Mouse (Mus musculus) stomach, postnatal 0 days (tissue): ENCODE data around the gene Dgcr2. TPM values are rescaled to one million over a fixed set of nuclear protein-coding genes. Genes with fewer than 3 reads are reported as not detected.

Experiments used
- ATAC-seq: fragments of 200-750 bp; cut with Nextera tagmentation; 2 replicates; pipeline ENCODE4 v1.8.0; 2017; ENCODE audit not compliant: low FRiP score, low TSS enrichment
- DNase-seq: peaks from one replicate; pipeline ENCODE4 v3.0.0-alpha.2; 2016; ENCODE audit warnings: low spot score
- H3K27ac ChIP-seq: fragments of 300-500 bp; sonication (generic); replicated peaks from 2 replicates; pipeline ENCODE4 v1.5.1; 2014; ENCODE audit warnings: mild to moderate bottlenecking, control low read depth
- H3K27me3 ChIP-seq: fragments of 300-500 bp; sonication (generic); 2 replicates; pipeline ENCODE4 v1.6.1; 2014; ENCODE audit warnings: low read length; ENCODE audit not compliant: control insufficient read depth, insufficient read depth
- H3K36me3 ChIP-seq: fragments of 300-500 bp; sonication (generic); 2 replicates; pipeline ENCODE4 v1.6.1; 2014; ENCODE audit warnings: low read length, mixed read lengths; ENCODE audit not compliant: control insufficient read depth, insufficient read depth
- H3K4me1 ChIP-seq: fragments of 300-500 bp; sonication (generic); replicated peaks from 2 replicates; pipeline ENCODE4 v1.6.1; 2014; ENCODE audit warnings: antibody characterized with exemption; ENCODE audit not compliant: control insufficient read depth, insufficient read depth
- H3K4me2 ChIP-seq: fragments of 300-500 bp; sonication (generic); replicated peaks from 2 replicates; pipeline ENCODE4 v1.6.1; 2014; ENCODE audit warnings: low read depth, mild to moderate bottlenecking, control low read depth, moderate library complexity
- H3K4me3 ChIP-seq: fragments of 300-500 bp; sonication (generic); 2 replicates; pipeline ENCODE4 v1.5.1; 2014; ENCODE audit warnings: low read depth, low read length, control low read depth
- H3K9ac ChIP-seq: fragments of 300-500 bp; sonication (generic); 2 replicates; pipeline ENCODE4 v1.6.1; 2014; ENCODE audit warnings: mild to moderate bottlenecking, low read length, control low read depth, mixed read lengths
- H3K9me3 ChIP-seq: fragments of 300-500 bp; sonication (generic); 2 replicates; pipeline ENCODE4 v1.6.1; 2016; ENCODE audit warnings: low read length; ENCODE audit not compliant: control insufficient read depth
- CTCF ChIP-seq: IDR thresholded peaks from 2 replicates; pipeline ENCODE4 v1.5.1; 2016; ENCODE audit warnings: antibody characterized with exemption, low read depth, mild to moderate bottlenecking, moderate library complexity
- EP300 ChIP-seq: optimal IDR thresholded peaks from 2 replicates; pipeline ENCODE3; 2016; ENCODE audit warnings: antibody characterized with exemption
- WGBS: fragments of 180-500 bp; shearing (Covaris S2); extraction: QIAGEN DNeasy Blood & Tissue Kit; methylation state at CpG from one replicate; pipeline ENCODE4 v1.1.7; 2014; 5-methylcytosine and 5-hydroxymethylcytosine counted together
- polyA plus RNA-seq: library from polyadenylated mRNA; unstranded; fragments of >200 nt; fragmentation: Nextera tagmentation; extraction: Ambion mirVana; gene quantifications from 2 replicates; pipeline ENCODE4 v1.2.1, GENCODE M21; 2015

The Dgcr2 gene
- polyA plus RNA-seq, 1 experiment from 2014 or later: 38.8 TPM

DNA sequence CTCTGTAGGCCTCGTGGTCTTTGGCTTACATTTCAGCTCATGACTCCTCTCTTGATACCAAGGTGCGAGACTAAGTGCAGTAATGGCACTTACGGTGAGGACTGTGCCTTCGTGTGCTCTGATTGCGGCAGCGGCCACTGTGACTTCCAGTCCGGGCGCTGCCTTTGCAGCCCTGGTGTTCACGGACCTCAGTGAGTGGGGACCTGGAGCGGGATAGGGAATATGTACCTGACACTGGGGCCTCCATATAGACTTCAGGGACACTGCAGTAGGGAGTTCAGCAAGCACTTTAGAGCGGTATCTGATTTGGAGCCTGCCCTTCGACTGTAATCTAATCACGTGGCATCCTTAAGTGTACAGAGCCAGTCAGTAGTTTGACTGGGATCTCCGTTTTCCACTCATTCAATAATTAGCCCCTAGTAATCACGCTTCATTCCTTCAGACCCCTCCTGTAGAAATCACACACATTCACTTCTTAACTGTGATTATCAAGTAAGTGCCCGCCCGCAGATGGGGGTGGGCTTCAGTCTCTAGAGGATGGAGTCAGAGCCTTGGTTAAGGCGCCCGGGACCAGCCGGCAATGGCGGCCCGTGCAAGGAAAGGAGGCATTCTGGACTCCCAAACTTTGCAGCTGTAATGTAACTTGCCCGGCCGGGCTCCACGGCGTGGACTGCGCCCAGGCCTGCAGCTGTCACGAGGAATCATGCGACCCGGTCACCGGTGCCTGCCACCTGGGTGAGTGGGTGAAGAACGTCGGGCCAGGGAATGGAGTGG, 94.5 kb downstream of the Dgcr2 start:
- DNase-seq: no peak
- TF ChIP-seq EP300 (no peak), CTCF (no peak)
- Histone ChIP-seq H3K36me3 (peaks cover 4% of the 10 kb centered on the region; the same call in 1 of the 2 replicates), H3K27ac (no peak overlapping the region), H3K4me1 (peaks cover 12% of the 10 kb centered on the region), H3K9me3 (no peaks in the 10 kb centered on the region), H3K4me3 (peak overlapping the region; percentile 27), H3K4me2 (peak overlapping the region; percentile 50), H3K27me3 (no peaks in the 10 kb centered on the region; the same call in 1 of the 2 replicates), H3K9ac (peak overlapping the region; percentile 13; the same call in 1 of the 2 replicates)
- ATAC-seq: no peak; the same call in 1 of the 2 replicates
- WGBS: 52% methylated on average over 33 of the region's 33 CpGs

DNA sequence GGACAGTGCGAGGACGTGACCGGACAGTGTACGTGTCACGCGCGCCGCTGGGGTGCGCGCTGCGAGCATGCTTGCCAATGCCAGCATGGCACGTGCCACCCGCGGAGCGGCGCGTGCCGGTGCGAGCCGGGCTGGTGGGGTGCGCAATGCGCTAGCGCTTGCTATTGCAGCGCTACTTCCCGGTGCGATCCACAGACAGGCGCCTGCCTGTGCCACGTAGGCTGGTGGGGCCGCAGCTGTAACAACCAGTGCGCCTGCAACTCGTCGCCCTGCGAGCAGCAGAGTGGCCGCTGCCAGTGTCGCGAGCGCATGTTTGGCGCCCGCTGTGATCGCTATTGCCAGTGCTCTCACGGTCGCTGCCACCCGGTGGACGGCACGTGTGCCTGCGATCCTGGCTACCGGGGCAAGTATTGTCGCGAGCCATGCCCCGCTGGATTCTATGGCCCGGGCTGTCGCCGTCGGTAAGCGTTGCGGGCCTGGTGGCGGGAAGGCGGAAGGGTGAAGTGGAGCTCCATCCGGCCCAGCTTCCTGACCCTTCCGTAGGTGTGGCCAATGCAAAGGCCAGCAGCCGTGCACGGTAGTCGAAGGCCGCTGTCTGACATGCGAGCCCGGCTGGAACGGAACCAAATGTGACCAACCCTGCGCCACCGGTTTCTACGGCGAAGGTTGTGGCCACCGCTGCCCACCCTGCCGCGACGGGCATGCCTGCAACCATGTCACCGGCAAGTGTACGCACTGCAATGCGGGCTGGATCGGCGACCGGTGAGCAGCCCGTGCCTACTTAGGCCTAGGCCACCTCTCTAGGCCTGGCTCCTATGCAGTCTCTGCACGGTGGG, 95.3 kb downstream of the Dgcr2 start:
- TF ChIP-seq EP300 (no peak), CTCF (peak; percentile 31; the same call in 1 of the 2 replicates)
- peak; percentile 67 for DNase-seq
- Histone ChIP-seq H3K9ac (no peak overlapping the region), H3K4me3 (peak overlapping the region; percentile 19; the same call in 1 of the 2 replicates), H3K4me1 (peaks cover 14% of the 10 kb centered on the region), H3K27me3 (no peaks in the 10 kb centered on the region; the same call in 1 of the 2 replicates), H3K36me3 (peaks cover 2% of the 10 kb centered on the region; the same call in 1 of the 2 replicates), H3K4me2 (peak overlapping the region; percentile 44), H3K27ac (no peak overlapping the region), H3K9me3 (no peaks in the 10 kb centered on the region)
- peak; percentile 35; the same call in 1 of the 2 replicates for ATAC-seq
- 30% methylated on average over 83 of the region's 83 CpGs for WGBS

DNA sequence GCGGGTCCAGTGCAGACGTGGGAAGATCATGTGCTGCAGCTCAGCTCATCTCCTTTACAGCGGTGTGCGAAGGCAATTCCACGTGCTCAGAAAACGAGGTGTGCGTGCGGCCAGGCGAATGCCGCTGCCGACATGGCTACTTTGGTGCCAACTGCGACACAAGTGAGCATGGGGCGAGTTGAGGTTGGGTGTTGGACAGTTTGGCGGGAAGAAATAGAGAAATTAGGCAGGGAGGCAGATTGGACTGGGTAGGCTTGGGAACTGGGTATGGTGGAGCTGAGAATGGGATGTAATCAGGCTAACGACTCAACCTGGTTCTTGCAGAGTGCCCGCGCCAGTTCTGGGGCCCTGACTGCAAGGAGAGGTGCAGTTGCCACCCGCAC, 95.9 kb downstream of the Dgcr2 start:
- DNase-seq (no peak), ATAC-seq (no peak)
- Histone ChIP-seq H3K4me2 (peak overlapping the region; percentile 44), H3K4me3 (peak overlapping the region; percentile 19; the same call in 1 of the 2 replicates), H3K27ac (no peak overlapping the region), H3K4me1 (peaks cover 14% of the 10 kb centered on the region), H3K9ac (no peak overlapping the region), H3K36me3 (no peaks in the 10 kb centered on the region), H3K27me3 (peaks cover 3% of the 10 kb centered on the region; the same call in 1 of the 2 replicates), H3K9me3 (no peaks in the 10 kb centered on the region)
- no peak for TF ChIP-seq CTCF
- TF ChIP-seq EP300: no peak
- WGBS: 45% methylated on average over 18 of the region's 18 CpGs

DNA sequence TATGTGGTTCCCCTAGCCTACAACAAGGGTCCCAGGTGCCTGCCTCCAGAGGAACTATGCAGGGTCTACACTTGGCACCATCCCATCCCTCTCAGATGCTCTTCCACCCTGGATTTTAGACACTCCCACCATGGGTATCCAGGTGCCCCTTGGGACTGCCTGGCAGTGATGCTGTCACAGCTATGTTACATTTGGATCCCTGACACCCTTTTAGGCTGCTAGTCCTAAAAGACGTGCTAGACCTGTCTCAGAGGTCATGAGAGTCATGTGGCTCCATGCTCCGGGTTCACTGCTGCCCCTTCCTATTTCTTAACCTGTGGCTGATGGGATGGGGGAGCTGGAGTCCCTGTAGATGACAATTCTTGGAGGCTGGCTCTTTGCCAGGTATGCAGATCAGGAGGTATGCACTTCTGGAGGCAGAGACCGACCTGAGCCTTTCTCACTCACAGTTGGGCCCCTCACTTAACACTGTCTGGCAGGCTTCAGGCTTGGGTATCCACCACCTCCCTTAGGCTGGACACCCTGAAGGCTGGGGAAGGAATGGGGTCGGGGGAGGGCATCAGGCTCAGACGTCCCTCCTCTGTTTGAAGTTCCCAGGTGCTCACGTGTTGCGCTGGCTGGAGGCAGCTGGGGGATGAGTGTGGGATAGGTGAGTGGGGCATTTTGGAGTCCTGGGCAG, 96.4 kb downstream of the Dgcr2 start:
- ATAC-seq: no peak
- Histone ChIP-seq H3K27ac (no peak overlapping the region), H3K36me3 (no peaks in the 10 kb centered on the region), H3K9ac (no peak overlapping the region), H3K4me1 (peaks cover 11% of the 10 kb centered on the region), H3K27me3 (peaks cover 3% of the 10 kb centered on the region; the same call in 1 of the 2 replicates), H3K9me3 (no peaks in the 10 kb centered on the region), H3K4me2 (no peak overlapping the region), H3K4me3 (no peak overlapping the region; the same call in 1 of the 2 replicates)
- WGBS: 34% methylated on average over 7 of the region's 7 CpGs
- DNase-seq: no peak
- TF ChIP-seq EP300 (no peak), CTCF (no peak)

DNA sequence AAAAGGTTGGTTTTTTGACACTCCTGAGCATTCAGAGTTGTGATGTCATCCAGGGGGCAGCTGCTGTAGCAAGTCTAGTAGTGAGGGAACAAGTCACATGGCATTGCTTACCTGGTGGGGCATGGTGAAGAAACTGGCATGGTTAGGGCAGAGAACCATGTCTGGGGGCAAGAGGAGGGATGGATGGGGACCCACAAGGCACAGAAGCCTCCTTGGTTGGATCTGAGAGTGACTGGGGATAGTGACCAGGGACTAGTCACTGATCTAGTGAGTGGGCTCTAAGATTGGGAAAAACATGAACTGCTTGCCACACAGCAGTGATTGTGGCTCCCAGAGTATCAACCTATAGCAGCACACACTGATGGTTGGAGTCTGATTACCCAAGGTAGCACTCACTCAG, 98.8 kb downstream of the Dgcr2 start:
- no peaks in the 10 kb centered on the region for H3K36me3 ChIP-seq
- peaks cover 3% of the 10 kb centered on the region; the same call in 1 of the 2 replicates for H3K27me3 ChIP-seq
- DNase-seq (no peak), ATAC-seq (no peak)
- H3K9me3 ChIP-seq: no peaks in the 10 kb centered on the region
- H3K9ac ChIP-seq: no peak overlapping the region
- H3K27ac ChIP-seq: no peak overlapping the region
- H3K4me1 ChIP-seq: peaks cover 9% of the 10 kb centered on the region
- no peak overlapping the region for H3K4me2 ChIP-seq
- TF ChIP-seq CTCF: no peak
- TF ChIP-seq EP300: no peak
- H3K4me3 ChIP-seq: no peak overlapping the region
